Mouse (Mus musculus): ENCODE data around the gene Zic3. TPM values are rescaled to one million over a fixed set of nuclear protein-coding genes. Genes with fewer than 3 reads are reported as not detected.

Gene Zic3
- total RNA-seq, 2 experiments from 2014 or later, result not detected

DNA sequence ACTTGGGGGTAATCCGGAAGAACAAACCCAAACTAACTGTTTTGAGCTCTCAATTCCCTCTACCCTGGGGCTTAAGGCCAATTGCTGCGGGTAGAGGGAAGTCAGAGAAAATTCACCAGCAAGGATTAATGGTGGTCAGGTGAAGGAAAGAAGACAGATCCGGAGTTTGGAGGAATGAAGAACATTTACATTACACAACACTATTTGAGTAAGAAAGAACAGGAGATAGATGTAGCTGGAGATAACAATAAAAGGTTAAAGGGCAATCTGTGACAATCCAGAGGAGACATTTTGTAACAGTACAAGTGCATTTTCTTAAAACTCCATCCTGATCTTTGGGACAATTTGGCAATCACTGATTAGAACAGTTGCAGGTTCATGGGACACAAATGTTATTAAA lies 19.4 kb downstream of the Zic3 start:
- no peak for ATAC-seq (replicated peaks; ENCODE audit: poor library complexity)

GRCm38 (mm10) chrX:58042512-58042911 lies 20.0 kb downstream of the Zic3 start:
- no peak for ATAC-seq (replicated peaks; ENCODE audit: poor library complexity)
